Mouse (Mus musculus): ENCODE measurements at regions not wholly inside any gene's neighbourhood (a gene's known extent, or its start where the extent isn't known, plus 50 kb on each side); places are given as distances from the start of the nearest gene placed in this dataset.

GRCm38 (mm10) chr4:131484607-131485111 lies 353.4 kb downstream of the Ptpru start:
- in situ Hi-C loops (cut with MboI, MseI): no loop called here

DNA sequence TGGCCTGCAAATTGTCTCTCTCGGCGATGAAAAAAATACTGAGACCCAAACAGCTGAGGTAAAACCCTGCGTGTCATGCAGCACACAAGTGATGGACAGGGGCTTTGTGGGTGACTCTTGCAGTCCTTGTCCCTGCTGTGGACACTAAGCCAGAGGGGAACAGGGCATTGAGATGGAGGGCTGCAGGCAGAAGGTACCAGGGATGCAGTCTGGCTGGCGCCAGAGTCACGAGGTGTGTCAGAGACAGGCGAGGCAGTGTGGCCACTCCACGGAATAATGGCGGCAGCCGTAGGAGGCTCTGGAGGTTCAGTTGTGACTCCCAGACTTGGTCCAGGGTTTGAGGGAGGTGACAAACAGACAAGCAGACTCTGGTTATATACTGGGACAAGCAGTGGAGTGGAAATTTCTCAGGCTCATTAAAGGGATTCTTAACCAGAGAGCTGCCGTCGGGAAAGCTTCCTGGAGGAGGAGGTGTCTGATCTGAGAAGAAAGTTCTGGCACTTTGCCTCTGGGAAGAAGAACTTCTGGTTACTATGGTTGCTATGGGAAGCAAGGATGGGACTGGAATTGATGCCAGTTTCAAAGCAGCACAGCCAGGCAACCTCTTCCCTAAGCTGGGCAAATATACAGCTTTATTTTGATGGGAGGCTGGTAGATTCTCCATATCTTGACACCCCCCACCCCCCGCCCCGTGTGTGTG lies 352.8 kb downstream of the Ptpru start:
- in situ Hi-C loops (cut with MboI, MseI): no loop called here

- in situ Hi-C loops (cut with MboI, MseI): no loop called here
Measured at GRCm38 (mm10) chr4:131486821-131487220, 351.3 kb downstream of the Ptpru start.

DNA sequence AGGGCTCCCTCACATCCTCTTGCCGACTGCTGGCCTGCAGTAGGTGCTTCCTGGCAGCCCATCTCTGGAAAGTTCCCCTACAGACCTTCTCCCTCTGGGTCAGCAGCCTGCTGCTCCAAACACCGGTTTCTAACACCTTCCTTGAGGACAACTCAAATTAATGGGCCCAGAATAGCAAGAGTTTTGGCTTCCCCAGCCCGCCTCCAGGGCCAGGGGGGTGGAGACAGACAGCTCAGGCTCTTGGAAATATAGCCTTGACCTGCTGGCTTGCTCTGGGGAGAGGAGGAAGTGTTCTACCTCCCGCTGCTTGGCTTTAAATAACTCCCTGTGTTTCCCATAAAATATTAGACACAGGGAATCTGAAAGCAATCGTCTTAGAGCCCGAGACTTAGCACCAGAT lies 349.8 kb downstream of the Ptpru start:
- in situ Hi-C loops (cut with MboI, MseI): no loop called here

DNA sequence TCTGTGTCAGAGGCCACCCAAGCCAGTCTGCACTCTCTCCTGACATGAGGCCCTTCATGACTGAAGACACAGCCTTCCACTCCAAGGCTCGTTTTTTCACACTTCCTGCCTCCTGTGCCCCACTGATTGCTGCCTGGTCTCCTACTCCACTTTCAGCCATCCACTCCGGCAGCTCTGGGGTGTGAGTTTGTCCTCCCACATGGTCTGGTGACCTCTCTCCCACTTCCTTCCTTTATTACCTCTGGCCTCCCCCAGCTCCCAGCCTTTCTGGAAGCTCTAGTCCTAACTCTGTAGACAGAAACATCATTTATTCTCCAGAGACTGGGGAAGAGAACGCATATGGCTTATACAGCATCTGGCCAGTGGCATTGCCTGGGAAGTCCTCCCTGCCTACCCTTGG lies 349.0 kb downstream of the Ptpru start:
- in situ Hi-C loops (cut with MboI, MseI): no loop called here

DNA sequence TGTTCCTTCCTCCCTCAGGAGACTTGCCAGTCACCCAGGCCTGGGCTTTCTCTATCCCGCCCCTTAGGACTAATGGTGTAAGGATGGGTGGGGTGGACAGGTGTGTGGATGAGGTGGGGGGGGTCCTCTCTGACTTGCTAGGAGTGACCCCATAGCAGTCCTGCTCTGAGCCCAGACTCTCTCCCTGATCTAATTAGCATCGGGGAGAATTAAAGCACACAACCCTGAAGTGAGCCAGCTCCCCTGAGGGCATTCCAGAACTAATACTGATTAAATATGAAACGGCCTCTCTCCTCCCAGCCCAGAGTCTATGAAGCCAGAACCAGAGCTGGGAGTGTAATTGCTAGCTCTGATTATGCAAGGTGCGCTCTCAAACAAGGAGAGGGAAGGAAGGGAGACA lies 346.1 kb downstream of the Ptpru start:
- in situ Hi-C loops (cut with MboI, MseI): loop anchor here (10.0 kb wide), 1 partner anchor 627 kb away; no protein-coding TSS in a partner anchor

DNA sequence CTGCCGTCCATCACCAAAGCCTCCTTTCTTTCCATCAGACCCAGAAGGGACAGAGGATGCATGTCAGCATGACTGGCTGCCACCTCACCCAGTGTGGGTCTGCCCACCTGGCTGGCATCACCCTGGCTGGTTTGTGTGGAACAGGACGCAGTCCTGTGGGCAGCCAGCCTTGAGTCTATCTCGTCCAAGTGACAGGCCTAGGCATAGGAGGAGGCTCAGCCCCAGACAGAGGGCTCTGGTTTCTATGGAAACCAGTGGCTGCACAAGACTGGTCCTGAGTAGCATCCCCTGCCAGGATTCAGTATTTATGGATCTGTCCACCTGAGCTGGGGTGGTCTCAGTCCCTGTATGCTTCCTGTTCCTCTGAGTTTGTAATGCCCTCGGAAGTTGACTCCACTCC lies 344.4 kb downstream of the Ptpru start:
- in situ Hi-C loops (cut with MboI, MseI): loop anchor here (10.0 kb wide), 1 partner anchor 629 kb away; no protein-coding TSS in a partner anchor

- in situ Hi-C loops (cut with MboI, MseI): loop anchor here (10.0 kb wide), 1 partner anchor 632 kb away; no protein-coding TSS in a partner anchor
Measured at GRCm38 (mm10) chr4:131496900-131497299, 341.2 kb downstream of the Ptpru start.

DNA sequence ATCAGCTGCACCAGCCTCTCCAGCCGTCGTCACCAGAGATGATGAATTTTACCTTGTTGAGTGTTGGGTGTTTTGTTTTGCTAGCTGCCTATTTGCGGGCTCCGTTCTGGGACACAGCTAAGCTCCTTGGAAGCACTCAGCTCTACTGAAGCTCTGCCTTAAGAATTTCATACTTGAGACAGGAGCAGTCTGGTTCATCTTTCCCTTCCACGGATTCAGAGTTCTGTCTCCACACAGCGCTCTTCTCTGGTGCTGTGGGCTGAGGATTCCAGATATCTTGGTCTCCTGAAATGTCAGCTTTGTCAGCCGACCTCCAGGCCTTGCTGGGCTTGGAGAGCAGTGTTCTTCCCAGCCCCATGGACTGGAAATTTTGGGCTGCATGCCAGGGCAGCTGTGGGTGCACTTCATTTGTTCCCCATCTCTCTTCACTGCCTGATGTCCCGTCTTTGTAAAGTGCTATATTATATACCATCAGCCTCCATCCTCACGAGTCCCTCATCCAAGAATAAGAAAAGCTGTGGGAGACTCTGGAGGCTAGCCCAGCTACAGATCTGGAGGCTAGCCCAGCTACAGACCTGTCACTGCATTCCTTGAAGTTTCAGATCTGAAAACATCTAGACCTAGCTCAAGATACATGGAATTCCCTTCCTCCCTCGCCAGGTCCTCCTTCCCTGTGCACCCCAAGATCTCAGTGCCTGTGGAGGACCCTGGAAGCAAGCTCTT lies 337.0 kb downstream of the Ptpru start:
- in situ Hi-C loops (cut with MboI, MseI): no loop called here

DNA sequence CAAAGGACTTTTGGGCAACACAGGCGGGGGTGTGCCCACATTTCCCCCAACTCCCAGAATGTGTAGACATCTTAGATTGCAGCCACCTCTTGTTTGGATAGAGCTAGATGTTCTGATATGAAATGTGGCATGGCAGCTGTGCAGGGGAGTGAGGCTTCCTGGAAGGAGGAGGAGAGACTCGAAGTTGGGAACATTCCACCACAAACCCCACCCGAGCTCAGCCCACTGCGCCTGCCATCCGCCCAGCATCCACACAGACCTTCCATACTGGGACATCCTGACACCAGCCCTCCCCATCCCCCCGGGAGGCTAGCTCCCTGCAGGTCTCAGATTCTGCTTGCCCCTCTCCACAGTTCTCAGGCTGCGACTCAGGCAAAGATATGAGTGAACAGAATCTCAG lies 329.9 kb downstream of the Ptpru start:
- in situ Hi-C loops (cut with MboI, MseI): no loop called here

GRCm38 (mm10) chr4:131511586-131511985 lies 326.5 kb downstream of the Ptpru start:
- in situ Hi-C loops (cut with MboI, MseI): no loop called here

DNA sequence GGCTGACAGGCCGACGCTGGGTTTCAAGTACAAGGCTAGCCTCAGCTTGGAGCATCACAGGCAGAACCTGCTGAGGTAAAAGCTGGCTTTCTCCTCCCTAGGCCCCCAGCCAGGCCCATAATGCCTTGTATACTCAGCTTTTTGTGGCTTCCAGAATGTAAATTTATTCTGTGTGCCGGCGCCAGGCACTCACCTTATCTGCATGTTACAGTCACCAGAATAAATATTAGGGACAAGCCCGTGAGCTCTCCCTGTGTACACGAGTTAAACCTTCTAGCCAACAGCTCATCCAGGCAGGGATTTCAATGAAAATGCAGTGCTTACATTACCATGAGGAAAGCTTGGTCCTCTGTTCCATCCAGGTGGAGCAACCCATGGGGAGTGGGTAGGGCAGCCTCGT lies 325.3 kb downstream of the Ptpru start:
- in situ Hi-C loops (cut with MboI, MseI): no loop called here

GRCm38 (mm10) chr4:131520636-131521306 lies 317.3 kb downstream of the Ptpru start:
- in situ Hi-C loops (cut with MboI, MseI): no loop called here

DNA sequence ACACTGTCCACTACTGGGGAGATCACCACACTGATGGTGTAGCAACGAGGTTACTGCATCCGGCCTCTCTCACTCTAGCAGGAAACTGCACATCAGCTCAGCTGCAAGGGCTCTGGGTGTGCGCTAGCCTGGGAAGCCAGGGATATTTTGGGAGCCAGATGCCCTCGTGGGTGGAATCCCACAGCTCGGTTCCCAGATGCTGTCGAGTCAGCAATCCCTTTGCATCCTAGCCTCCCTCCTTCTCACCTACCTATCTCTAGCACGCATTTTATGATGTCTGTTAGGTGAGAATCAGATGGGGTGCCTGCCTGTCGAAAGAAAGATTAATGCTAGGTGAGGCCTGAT lies 316.8 kb downstream of the Ptpru start:
- in situ Hi-C loops (cut with MboI, MseI): no loop called here

DNA sequence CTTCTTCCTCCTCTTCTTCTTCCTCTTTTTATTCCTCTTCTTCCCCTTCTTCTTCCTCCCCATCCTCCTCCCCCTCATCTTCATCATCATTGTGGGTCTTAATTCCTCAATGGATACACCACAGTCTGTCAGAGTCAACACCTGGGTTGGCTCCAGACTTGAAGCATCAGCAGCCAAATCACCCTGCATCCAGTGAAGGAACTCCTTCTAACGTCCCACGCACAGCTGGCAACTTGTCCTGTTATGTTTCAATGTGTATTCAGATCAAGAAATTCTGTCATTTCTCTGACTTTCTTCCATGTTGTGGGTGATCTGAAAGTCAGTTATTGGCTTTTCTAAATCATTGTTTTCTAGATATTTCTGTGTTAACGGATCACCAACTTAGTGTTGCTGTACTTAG lies 312.9 kb downstream of the Ptpru start:
- in situ Hi-C loops (cut with MboI, MseI): no loop called here

DNA sequence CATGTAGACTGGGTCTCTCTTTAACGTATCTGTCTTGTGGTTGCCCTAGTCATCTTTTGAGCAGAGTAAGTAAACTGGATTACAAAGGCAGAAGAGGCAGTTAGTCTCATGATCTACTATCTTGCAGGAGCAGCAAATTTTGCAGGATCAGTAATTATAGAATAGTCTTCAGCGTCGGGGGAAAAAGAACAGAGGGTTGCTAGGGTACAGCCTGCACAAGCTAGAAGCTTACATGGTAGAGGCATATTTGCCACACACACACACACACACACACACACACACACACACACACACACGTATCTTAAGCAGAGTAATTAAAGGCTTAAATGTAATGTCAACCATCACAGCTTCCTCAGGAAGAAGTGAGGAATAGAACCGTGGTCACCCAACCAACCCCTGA lies 307.6 kb downstream of the Ptpru start:
- in situ Hi-C loops (cut with MboI, MseI): no loop called here

DNA sequence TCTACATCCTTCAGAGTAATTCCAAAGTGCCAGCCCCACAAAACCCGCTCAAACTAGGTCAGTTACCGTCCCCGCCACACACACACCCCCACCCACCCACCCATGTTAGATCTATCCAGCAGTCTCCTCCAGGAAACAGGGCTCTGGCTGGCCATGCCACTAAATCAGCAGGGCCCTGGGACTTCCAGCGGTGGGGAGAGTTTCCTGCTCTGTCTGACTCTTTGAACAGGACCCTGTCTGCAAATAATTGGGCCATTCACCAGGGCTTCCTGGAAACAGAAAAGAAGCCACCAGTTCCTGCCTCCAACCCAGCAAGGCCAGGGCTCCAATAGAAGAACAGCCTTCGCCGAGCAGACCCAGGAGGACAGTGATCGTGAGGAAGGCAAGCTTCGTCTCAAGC lies 307.1 kb downstream of the Ptpru start:
- in situ Hi-C loops (cut with MboI, MseI): no loop called here

- in situ Hi-C loops (cut with MboI, MseI): no loop called here
Measured at GRCm38 (mm10) chr4:131534831-131535230, 303.3 kb downstream of the Ptpru start.

- in situ Hi-C loops (cut with MboI, MseI): no loop called here
Measured at GRCm38 (mm10) chr4:131538237-131538636, 299.9 kb downstream of the Ptpru start.

DNA sequence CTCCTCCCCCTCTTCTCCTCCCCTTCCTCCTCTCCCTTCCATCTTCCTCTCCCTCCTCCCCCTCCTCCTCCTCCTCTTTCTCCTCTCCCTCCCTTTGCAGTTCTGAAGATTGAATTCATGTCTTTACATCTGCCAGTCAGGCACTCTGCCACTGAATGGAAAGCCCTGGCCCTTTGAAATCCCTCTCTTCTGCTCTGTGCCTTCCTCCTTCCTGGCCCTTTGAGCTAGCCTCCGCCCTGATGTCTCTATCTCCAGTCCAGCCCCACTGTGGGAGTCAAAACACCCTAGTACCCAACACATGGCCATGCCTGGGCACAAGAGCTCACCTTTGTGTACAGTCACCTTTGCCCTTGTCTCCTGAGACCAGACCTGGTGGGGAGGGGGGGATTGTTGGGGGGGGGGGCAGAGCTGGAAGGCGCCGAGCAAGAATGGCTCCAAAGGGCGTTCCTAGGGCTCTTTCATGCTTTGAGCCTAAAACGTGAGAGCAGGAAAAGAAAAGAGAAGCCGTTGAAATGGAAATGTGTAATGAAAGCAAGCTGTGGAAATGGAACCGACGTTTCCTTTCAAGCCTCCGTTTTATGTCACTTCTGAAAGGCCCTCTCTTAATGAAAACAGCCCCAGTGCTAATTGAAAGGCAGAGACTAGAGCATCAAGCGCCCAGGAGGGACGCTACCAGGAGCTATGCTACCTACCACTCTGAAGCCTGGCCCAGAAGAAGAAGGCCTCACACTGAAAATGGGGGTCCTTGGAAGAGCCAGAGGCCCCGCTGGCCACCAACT lies 291.5 kb downstream of the Ptpru start:
- in situ Hi-C loops (cut with MboI, MseI): no loop called here

DNA sequence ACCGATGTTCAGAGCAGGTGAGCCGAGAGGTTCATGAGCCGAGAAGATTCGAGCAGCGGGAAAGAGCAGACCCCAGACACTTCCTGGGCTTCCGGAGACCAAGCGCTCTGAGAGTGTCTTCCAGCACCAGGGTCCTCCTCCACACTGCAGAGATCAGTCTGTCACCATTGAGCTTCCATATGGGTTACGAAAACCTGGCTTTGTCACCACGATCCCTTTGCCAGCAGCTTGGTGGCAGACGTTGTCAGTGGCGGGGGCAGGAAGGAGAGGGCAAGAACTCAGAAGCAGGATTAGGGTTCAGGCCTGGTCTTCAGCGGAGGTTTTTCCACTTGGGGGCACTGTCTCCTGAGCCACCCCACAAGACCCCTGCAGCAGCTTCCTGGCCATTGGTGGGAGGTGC lies 288.5 kb downstream of the Ptpru start:
- in situ Hi-C loops (cut with MboI, MseI): no loop called here

DNA sequence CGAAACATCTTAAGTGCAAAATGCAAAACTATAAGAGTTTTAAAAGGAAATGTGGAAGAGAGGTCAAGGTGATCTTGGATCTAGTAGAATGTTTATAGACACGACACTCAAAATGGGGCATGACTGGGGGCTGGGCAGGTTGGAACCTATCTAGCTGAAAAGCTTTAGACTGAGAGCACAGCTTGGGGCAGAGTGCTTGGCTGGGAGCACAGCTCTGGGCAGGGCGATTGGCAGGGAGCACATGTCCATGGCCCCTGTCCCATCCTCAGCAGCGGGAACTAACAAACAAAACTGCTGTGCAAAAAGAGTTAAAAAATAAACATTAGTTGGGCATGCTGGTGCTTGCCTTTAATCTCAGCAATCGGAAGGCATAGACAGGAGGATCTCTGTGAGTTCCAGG lies 279.6 kb downstream of the Ptpru start:
- in situ Hi-C loops (cut with MboI, MseI): no loop called here

All from T-helper 1 cell (primary cell).